Mouse (Mus musculus) liver, embryonic 15.5 days (tissue): ENCODE data around the gene Ctla2b. TPM values are rescaled to one million over a fixed set of nuclear protein-coding genes. Genes with fewer than 3 reads are reported as not detected.
A peak's percentile ranks its signal among the peaks of the same experiment; 100 is the strongest.
"Not testable (repeated sequence)": the region's sequence is repeated elsewhere in the genome, so short reads cannot be mapped to it uniquely, and the experiment has no call there.

Experiments
- ATAC-seq: fragments of 200-750 bp; cut with Nextera tagmentation; 2 replicates; pipeline ENCODE4 v1.8.0; 2017; ENCODE audit warnings: moderate number of reproducible peaks, mild to moderate bottlenecking, moderate library complexity; ENCODE audit not compliant: insufficient read depth
- H3K27ac ChIP-seq: fragments of 300-500 bp; sonication (generic); replicated peaks from 2 replicates; pipeline ENCODE4 v1.5.1; 2015; ENCODE audit warnings: mild to moderate bottlenecking, inconsistent platforms
- H3K27me3 ChIP-seq: fragments of 300-500 bp; sonication (generic); 2 replicates; pipeline ENCODE4 v1.6.1; 2015; ENCODE audit warnings: mild to moderate bottlenecking, inconsistent platforms
- H3K36me3 ChIP-seq: fragments of 300-500 bp; sonication (generic); replicated peaks from 2 replicates; pipeline ENCODE4 v1.6.1; 2015; ENCODE audit warnings: moderate library complexity, mild to moderate bottlenecking, inconsistent platforms
- H3K4me1 ChIP-seq: fragments of 300-500 bp; sonication (generic); replicated peaks from 2 replicates; pipeline ENCODE4 v1.6.1; 2015; ENCODE audit warnings: inconsistent platforms
- H3K4me2 ChIP-seq: fragments of 300-500 bp; sonication (generic); 2 replicates; pipeline ENCODE4 v1.6.1; 2015; ENCODE audit warnings: moderate library complexity, mild to moderate bottlenecking, inconsistent platforms
- H3K4me3 ChIP-seq: fragments of 300-500 bp; sonication (generic); replicated peaks from 2 replicates; pipeline ENCODE4 v1.5.1; 2015; ENCODE audit warnings: mild to moderate bottlenecking, inconsistent platforms
- H3K9ac ChIP-seq: fragments of 300-500 bp; sonication (generic); 2 replicates; pipeline ENCODE4 v1.6.1; 2015; ENCODE audit warnings: moderate library complexity, mild to moderate bottlenecking, inconsistent platforms
- H3K9me3 ChIP-seq: fragments of 300-500 bp; sonication (generic); replicated peaks from 2 replicates; pipeline ENCODE4 v1.6.1; 2016; ENCODE audit warnings: inconsistent platforms
- WGBS: fragments of 180-500 bp; shearing (Covaris S2); methylation state at CpG from one replicate; pipeline ENCODE4 v1.1.7; 2015; ENCODE audit warnings: mixed read lengths; ENCODE audit not compliant: insufficient replicate concordance; 5-methylcytosine and 5-hydroxymethylcytosine counted together
- polyA plus RNA-seq: library from polyadenylated mRNA; unstranded; fragments of >200 nt; fragmentation: Nextera tagmentation; extraction: Ambion mirVana; gene quantifications from 2 replicates; pipeline ENCODE4 v1.2.1, GENCODE M21; 2015

The Ctla2b gene
- polyA plus RNA-seq: 4.1 and 5.6 TPM in 2 replicates

DNA sequence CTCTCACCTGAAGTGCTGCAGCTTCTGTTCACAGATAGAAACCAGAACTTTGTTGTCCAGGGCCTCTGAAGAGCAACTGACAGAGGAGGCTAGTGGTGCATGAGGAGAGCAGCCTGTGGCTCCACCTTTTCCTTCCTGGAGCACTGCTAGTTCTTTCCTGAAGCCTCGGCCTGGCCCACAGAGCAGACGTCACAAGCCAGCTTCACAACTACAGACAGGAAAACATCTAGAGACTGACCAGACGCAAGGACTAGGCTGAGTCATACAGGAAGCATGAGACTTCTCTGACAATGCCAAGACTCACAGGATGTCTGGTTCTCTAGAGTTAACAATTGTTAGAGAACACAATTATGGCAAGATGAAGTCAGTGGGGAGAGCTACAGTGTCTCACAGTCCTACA, at the start of gene Ctla2b:
Ctla2b (minus strand) TSS at position 120 of the 400 bp plus-strand sequence.
- ATAC-seq: peak; percentile 79
- WGBS: 12% methylated on average over 3 of the region's 3 CpGs
- H3K36me3 ChIP-seq: no peaks in the 10 kb centered on the region
- H3K27ac ChIP-seq: no peak within 1 kb of the TSS
- no peak within 1 kb of the TSS for H3K9ac ChIP-seq
- H3K4me2 ChIP-seq: no peak within 1 kb of the TSS
- no peak within 1 kb of the TSS for H3K4me3 ChIP-seq
- no peaks in the 10 kb centered on the region for H3K9me3 ChIP-seq
- H3K27me3 ChIP-seq: no peaks in the 10 kb centered on the region
- H3K4me1 ChIP-seq: no peaks in the 10 kb centered on the region

DNA sequence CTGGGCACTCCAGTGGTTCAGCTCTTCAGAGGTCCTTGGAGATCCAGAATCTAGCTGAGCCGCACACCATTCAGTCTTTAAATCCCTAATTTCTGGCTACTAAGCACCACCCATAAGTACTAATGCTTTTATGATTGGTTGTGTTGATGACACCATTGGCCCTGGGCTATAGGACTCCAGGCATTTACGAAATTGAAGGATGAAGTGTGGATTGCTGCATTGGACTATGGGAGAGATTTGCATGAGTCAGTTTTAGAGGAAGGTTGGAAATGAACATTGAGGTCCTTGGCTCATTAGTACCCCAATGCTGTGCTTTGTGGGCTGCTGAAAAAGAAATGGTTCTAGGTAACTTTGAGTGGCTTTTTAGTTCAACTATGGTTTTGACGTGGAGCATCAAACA, 44.6 kb upstream of the Ctla2b start, which contains the start of gene Tpbpa:
Tpbpa (minus strand) TSS at position 101 of the 400 bp plus-strand sequence.
- not testable (repeated sequence) for H3K36me3 ChIP-seq, H3K4me2 ChIP-seq, H3K27ac ChIP-seq, H3K4me1 ChIP-seq, H3K9ac ChIP-seq, ATAC-seq, H3K9me3 ChIP-seq, H3K27me3 ChIP-seq, H3K4me3 ChIP-seq
- 63% methylated on average over 3 of the region's 3 CpGs for WGBS

DNA sequence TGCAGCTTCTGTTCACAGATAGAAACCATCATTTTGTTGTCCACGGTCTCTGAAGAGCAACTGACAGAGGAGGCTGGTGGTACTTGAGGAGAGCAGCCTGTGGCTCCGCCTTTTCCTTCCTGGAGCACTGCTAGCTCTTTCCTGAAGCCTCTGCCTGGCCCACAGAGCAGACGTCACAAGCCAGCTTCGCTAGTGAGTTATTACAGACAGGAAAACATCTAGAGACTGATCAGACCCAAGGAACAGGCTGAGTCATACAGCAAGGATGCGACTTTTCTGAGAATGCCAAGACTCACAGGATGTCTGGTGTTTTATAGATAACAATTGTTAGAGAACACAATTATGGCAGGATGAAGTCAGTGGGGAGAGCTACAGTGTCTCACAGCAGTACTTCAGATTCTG, 39.3 kb upstream of the Ctla2b start, which contains the start of the genes Gm49391 and Ctla2a:
Gm49391 (minus strand) TSS at position 72 of the 402 bp plus-strand sequence.
Ctla2a (minus strand) TSS at position 126 of the 402 bp plus-strand sequence.
- Histone ChIP-seq H3K27me3 (no peaks in the 10 kb centered on the region), H3K4me3 (no peak within 1 kb of the TSS), H3K27ac (0 out of 2 replicates have a peak within 1 kb of the TSS, but pooled peaks have one; percentile 6), H3K4me1 (no peaks in the 10 kb centered on the region), H3K9me3 (no peaks in the 10 kb centered on the region), H3K36me3 (no peaks in the 10 kb centered on the region), H3K4me2 (no peak within 1 kb of the TSS), H3K9ac (no peak within 1 kb of the TSS)
- WGBS: 14% methylated on average over 5 of the region's 5 CpGs
- ATAC-seq: peak; percentile 62

GRCm38 (mm10) chr13:60935490-60935889, 38.2 kb upstream of the Ctla2b start, which contains the start of gene Gm49393:
TSS of gene Gm49393 (minus strand) at chr13:60935590.
- not testable (repeated sequence) for ATAC-seq, H3K4me1 ChIP-seq, H3K9ac ChIP-seq, H3K9me3 ChIP-seq, H3K27ac ChIP-seq, H3K36me3 ChIP-seq, H3K27me3 ChIP-seq, H3K4me3 ChIP-seq, H3K4me2 ChIP-seq
- 47% methylated on average over 2 of the region's 2 CpGs for WGBS

- H3K9ac ChIP-seq, H3K27ac ChIP-seq, H3K4me2 ChIP-seq, H3K9me3 ChIP-seq, H3K4me3 ChIP-seq, H3K4me1 ChIP-seq, H3K36me3 ChIP-seq, H3K27me3 ChIP-seq, ATAC-seq: not testable (repeated sequence)
- 58% methylated on average over 2 of the region's 2 CpGs for WGBS
These were observed 7.5 kb upstream of the Ctla2b start, which contains the start of gene Tpbpb for GRCm38 (mm10) chr13:60904780-60905179. TSS of gene Tpbpb (minus strand) at chr13:60904880.

DNA sequence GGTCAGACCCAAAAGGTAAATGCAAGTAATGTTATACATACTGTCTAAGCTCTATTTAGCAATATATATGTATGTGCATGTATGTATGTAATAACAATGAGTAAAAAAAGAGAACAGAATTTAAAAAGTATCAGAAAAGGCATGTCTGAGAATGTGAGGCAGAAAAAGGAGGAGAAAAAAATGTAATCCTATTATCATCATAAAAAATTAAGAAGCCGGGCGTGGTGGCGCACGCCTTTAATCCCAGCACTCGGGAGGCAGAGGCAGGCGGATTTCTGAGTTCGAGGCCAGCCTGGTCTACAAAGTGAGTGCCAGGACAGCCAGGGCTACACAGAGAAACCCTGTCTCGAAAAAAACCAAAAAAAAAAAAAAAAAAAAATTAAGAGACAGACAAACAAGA, 453 bp downstream of the Ctla2b start, which contains the start of gene Gm49392:
Gm49392 (minus strand) TSS at position 101 of the 400 bp plus-strand sequence.
- H3K4me3 ChIP-seq, H3K4me1 ChIP-seq, H3K9ac ChIP-seq, H3K4me2 ChIP-seq, ATAC-seq, H3K36me3 ChIP-seq, H3K27ac ChIP-seq, H3K27me3 ChIP-seq, H3K9me3 ChIP-seq: not testable (repeated sequence)
- 69% methylated on average over 8 of the region's 8 CpGs for WGBS

DNA sequence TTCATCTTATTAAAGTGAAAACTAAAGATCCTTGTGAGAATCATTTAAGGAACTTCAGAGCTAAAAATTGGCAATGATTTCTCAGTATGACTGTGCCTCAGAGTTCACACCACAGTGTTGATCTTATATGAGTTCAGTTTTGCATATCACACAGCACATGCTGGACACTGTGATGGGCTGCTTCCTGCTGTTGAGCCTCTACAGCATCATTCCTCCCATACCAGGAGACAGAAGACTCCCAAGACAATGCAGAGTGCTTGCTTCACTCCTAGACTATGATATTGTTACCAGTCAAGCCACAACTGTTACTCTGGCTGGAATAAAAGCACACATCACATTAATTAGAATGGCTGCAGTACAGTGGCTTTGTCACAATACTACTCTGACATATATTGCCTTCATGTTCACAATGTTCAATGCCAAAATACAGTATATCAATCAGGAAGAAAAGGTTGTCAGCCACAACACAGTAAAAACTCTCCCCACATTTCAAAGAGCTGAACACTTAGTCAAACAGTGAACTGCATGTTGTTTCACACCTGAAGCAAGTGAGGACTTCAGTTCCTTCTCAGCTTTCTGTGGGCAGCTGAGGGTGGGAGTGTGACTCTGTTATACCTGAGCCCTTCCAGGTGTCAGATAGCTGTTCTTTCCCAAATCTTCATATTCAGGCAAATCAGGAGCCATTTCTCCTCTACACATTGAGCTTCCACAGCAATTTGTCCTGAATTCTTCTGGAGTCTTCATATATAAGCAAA, 1.7 kb downstream of the Ctla2b start:
- no peaks in the 10 kb centered on the region for H3K9me3 ChIP-seq
- ATAC-seq: no peak

GRCm38 (mm10) chr13:60892301-60892700, 4.9 kb downstream of the Ctla2b start:
- ATAC-seq: no peak
- Histone ChIP-seq H3K27me3 (no peaks in the 10 kb centered on the region), H3K4me2 (no peak overlapping the region), H3K4me3 (no peak overlapping the region), H3K4me1 (no peaks in the 10 kb centered on the region), H3K9me3 (no peaks in the 10 kb centered on the region), H3K36me3 (no peaks in the 10 kb centered on the region), H3K9ac (no peak overlapping the region), H3K27ac (no peak overlapping the region)
- 46% methylated on average over 1 of the region's 1 CpGs for WGBS

More for the DNA sequence above, 1.7 kb downstream of the Ctla2b start:
- Histone ChIP-seq H3K4me2 (no peak overlapping the region), H3K4me3 (no peak overlapping the region), H3K4me1 (no peaks in the 10 kb centered on the region), H3K36me3 (no peaks in the 10 kb centered on the region), H3K9ac (no peak overlapping the region), H3K27ac (no peak overlapping the region), H3K27me3 (no peaks in the 10 kb centered on the region)

DNA sequence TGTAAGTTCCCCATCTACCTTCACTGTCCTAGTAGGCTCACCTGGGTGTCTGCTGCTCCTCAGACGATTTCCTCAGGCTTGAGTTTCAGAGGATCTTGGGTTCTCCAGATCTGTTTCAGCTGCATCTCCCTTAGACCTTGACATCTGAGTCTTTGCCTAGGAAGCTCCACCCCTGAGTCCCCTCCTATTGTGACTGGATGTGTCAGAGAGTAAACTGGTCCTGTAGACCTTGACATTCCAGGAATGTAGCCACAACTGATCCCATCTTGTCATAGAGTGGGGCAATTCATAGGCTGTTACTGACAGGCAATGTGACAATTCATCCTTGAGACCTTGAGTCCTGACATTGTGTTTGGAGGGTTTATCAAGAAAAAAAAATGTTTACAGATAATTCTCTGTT, 33.0 kb downstream of the Ctla2b start, which contains the start of gene 4930486L24Rik:
4930486L24Rik (minus strand) TSS at position 195 of the 400 bp plus-strand sequence.
- no peak within 1 kb of the TSS for H3K9ac ChIP-seq
- H3K4me3 ChIP-seq: no peak within 1 kb of the TSS
- H3K4me1 ChIP-seq: no peaks in the 10 kb centered on the region
- no peaks in the 10 kb centered on the region for H3K27me3 ChIP-seq
- H3K36me3 ChIP-seq: no peaks in the 10 kb centered on the region
- ATAC-seq: no peak
- H3K27ac ChIP-seq: no peak within 1 kb of the TSS
- no peaks in the 10 kb centered on the region for H3K9me3 ChIP-seq
- 41% methylated on average over 1 of the region's 1 CpGs for WGBS
- H3K4me2 ChIP-seq: no peak within 1 kb of the TSS

GRCm38 (mm10) chr13:60848241-60849120, 48.8 kb downstream of the Ctla2b start:
- 61% methylated on average over 4 of the region's 4 CpGs for WGBS
- no peaks in the 10 kb centered on the region for H3K36me3 ChIP-seq
- no peak overlapping the region for H3K4me2 ChIP-seq
- ATAC-seq: no peak
- H3K27me3 ChIP-seq: no peaks in the 10 kb centered on the region
- no peaks in the 10 kb centered on the region for H3K9me3 ChIP-seq
- H3K4me3 ChIP-seq: no peak overlapping the region
- no peak overlapping the region for H3K27ac ChIP-seq
- H3K9ac ChIP-seq: no peak overlapping the region
- no peaks in the 10 kb centered on the region for H3K4me1 ChIP-seq
